Mouse (Mus musculus): ENCODE measurements around the gene Olfr353.

Gene Olfr353

DNA sequence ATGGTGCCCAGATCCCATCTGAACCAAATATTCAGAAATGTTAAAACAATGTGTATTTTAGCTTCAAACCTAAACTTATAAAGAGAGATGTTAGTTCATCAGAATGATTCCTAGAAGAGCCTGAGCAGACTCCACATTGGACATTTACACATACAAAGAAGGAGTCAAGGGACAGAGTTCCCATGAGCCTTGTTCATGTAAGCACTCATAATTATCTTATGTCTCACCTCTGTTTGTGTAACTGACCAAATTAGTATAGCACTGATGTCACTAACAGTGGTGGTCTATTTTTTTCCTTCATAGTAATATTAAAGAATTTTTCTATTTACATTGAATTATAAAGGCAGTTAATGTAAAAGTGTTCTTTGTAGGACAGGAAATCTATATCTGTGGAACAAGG lies at the start of gene Olfr353:
Gene Olfr353 (minus strand): TSS at position 101 of the 400 bp plus-strand sequence.

DNA sequence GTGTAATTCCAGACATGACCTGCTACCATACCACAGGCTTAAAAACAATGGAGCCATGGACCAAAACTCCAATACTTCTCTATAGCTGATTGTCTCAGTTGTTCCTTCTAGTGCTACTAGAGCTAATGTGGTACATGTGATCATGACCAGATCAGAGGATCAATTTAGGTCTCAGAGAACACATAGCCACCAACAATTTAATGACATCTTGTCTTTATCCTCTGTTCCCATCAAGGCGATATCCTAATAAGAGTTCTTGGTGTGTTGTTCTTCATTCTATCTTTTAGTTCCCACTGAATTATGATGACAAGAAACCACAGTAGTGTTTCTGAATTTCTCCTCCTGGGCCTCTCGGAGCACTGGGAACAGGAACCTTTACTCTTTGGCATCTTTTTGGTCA lies 44.1 kb upstream of the Olfr353 start, which contains the start of gene Olfr356:
Gene Olfr356 (plus strand): TSS at position 301 of the 400 bp plus-strand sequence.
- WGBS = 86% methylated on average over 2 of the region's 2 CpGs

DNA sequence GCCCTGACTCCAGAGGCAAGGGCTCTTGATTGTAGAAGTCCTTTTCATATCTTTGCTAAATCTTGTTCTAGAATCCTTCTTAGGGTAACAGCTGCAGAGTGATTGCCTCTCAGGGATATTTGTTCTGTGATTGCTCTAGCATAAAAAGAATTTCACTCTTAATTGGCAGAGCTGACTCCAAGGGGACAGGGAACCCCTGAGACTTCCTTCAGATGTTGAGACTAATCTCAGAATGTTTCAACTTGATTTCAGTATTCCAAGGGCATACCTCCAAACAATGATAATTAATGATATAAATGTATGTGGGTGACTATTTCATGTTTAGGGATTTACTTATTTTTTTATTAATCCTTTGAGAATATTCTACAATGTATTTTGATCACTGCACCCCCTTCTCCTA lies 36.1 kb upstream of the Olfr353 start, which contains the start of gene Olfr355:
Gene Olfr355 (minus strand): TSS at position 101 of the 400 bp plus-strand sequence.

DNA sequence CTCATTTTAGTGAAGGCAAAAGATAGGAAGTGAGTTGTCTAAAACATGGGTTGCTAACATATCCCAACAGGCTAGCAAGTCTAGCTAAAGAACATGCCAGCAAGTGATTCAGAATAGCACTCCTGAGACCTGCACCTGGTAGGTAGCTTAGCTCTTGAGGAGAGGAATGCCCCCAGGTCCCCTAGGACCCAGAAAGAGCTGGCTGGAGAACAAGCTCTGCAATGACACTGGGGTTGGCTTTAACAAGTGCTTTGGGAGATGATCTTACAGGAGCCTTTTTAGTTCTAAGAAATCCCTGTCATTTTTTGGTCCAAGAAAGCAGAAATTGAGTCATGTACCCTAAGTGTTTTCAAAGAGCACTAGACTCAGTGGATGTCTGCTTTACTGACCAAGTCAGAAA lies 12.6 kb upstream of the Olfr353 start, which contains the start of gene Olfr354:
Gene Olfr354 (plus strand): TSS at position 301 of the 400 bp plus-strand sequence.

DNA sequence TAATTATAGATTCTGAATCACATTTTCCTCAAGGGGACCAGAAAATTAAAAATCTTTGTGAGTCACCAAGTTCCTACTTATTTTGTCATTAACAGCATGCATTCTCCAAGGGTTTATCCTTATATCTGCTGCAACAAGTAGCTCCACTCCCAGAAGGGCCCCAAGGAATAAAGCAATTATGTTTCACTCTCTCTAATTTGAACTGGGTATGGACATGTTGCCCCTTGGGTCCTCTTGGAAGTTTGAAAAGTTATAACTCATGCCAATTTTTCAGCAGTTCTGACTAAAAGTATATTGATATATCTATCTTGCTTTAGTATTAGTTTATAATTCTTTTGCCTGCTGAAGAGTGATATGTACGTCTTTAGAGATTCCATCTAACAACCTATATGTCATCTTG lies 24.6 kb downstream of the Olfr353 start, which contains the start of gene Olfr352:
Gene Olfr352 (plus strand): TSS at position 301 of the 400 bp plus-strand sequence.
- WGBS = 74% methylated on average over 1 of the region's 1 CpGs

DNA sequence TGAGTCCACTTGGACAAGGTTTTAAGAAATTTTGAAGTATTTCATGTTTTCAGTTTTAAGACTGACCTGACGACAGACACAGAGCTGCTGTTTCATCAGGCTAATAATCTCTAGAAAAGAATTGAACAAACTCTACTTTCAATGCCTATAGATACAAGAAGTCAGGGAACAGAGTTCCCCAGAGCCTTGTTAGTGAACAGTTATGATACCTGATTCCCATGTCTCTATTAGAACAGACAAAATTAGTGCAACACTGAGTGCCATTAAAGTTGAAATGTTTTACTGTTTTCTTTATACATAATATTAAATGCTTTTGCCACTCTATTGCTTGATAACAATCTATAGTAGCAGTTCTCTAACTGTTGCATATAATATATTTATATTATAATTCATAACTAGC lies 30.2 kb downstream of the Olfr353 start, which contains the start of gene Olfr351:
Gene Olfr351 (minus strand): TSS at position 101 of the 400 bp plus-strand sequence.
- WGBS = 89% methylated on average over 1 of the region's 1 CpGs

GRCm38 (mm10) chr2:36846010-36846409 lies 46.7 kb downstream of the Olfr353 start, which contains the start of gene Olfr350:
Olfr350 (plus strand) TSS chr2:36846310.
- 83% methylated on average over 1 of the region's 1 CpGs for WGBS
